Mouse (Mus musculus) heart, postnatal 4 days (tissue): ENCODE data around the gene Zfp217. TPM values are rescaled to one million over a fixed set of nuclear protein-coding genes. Genes with fewer than 3 reads are reported as not detected.

Experiments used
- DNase-seq: peaks from one replicate; pipeline ENCODE4 v3.0.0; 2021
- total RNA-seq, 2 experiments: library from RNA; stranded (reverse); gene quantifications; 2 replicates each; pipeline ENCODE4 v1.2.3; 2021

The Zfp217 gene
- total RNA-seq, 2 experiments from 2014 or later = 18.8 to 19.3 TPM

DNA sequence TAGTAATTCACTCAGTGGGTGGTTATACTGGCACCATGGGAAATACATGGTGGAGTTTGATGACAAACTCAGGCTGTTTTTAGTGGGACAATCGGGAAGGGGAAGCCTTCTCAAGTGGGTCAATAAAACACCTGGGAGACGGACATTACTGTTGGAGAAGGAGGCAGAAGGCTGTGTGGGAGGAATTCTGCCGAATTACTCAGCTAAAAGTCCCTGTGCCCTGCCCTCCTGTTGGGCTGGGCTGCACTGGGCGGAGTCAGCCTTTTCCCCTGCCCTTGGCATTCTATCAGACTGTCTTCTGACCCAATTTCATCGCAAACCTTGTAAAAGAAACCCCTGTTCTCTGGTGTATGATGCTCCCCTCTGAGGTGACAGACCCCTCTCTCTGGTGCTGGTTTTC is 10.3 kb upstream of the Zfp217 start:
- DNase-seq = no peak

DNA sequence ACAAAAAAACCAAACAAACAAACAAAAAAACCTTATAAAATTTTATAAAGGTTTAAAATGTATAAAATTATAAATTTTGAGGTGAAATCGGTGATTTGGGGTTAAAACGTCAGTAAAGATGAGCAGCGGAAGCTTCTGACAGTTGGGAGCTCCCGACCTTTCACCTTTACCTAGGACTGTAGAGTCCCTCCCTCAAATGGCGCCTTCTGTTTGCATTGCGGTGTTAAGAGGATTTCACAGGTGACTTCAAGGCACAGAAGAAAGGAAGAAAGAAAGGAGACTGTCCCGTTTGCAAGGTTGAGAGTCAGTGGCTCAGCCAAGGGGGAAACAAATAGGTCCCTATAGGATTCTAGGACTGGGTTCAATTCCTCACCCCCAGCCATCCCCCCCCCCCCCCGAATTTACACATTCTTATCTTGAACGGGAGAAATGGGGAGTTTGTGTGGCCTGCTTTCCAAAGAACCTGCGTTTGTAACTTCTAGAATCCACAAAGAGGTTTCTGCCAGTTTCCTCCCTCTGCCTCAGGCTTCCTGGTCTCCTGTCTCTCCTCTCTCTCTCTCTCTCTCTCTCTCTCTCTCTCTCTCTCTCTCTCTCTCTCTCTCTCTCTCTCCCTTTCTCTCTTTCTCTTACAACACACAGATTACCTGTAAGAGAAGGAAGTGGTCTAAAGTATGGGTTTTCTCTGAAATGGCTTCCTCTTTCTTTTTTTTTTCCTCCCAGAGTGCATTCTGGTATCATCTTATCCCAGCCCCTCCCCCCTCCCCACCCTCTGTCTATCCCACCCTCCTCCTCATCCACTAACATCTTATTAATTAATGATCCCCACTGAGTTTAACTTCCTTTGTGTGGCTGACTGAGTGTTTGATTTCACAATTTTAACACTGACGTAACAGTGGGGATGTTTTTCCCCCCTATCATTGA is 9.6 kb upstream of the Zfp217 start:
- no peak for DNase-seq

DNA sequence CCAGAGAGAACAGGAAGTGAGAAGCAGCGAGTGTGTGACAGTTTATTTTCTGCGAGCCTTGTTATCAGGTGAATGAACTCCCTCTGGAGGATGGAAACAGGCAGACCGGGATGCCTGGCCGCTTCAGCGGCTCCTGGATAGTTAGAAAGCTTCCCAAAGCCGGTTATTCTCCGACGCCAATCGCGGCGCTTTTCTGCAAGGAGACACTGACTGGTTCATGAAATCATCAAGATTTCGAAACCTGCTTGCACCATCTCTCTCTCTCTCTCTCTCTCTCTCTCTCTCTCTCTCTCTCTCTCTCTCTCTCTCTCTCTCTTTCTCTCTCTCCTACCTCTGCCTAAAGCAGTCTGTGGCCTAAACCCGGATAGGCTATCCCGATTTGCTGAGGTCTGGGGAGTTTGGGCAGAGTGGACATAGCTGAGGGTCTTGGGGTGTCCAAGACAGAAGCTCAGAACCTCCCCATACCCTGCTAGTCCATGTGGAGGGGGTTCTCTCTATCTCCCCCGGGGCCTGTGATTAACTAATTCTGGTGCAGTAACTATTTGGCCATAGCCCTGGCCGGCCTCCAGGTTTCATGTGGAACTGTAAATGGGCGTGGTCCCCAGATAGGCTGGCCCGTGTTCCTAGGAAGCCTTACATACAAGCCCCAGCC is 7.3 kb upstream of the Zfp217 start:
- peak; percentile 83 for DNase-seq

DNA sequence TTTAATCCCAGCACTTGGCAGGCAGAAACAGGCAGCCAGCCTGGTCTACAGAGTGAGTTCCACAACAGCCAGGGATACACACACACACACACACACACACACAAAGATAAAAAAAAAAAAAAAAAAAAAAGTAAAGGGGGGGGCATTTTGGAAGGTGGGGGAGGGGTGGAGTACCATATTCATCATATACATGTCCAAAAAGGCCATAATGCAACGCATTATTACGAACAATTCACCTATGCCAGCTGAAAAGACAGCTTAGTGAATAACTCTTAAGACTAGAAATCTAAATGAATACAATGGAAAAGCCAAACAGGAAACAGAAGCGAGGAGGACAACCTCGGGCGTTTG is 6.8 kb upstream of the Zfp217 start:
- DNase-seq = no peak

DNA sequence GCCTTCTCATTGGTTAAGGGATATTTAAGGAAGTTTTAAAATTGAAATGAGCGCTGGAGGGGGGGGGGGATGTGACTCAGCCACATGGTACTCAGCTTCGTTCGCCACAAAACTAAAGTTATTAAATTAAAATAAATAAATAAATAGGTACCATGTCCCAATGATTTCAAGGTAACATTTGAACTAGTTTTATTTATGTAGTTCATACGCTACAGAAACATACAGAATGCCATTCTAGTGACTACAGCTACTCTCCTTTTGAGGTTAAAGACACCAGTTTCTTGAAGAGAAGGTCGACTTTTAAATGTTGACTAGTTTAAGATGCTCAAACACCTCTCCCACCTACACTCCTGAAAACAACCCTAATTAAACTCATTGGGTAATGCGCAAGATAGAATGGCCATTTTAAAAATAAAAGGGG is 6.4 kb upstream of the Zfp217 start:
- DNase-seq = no peak

DNA sequence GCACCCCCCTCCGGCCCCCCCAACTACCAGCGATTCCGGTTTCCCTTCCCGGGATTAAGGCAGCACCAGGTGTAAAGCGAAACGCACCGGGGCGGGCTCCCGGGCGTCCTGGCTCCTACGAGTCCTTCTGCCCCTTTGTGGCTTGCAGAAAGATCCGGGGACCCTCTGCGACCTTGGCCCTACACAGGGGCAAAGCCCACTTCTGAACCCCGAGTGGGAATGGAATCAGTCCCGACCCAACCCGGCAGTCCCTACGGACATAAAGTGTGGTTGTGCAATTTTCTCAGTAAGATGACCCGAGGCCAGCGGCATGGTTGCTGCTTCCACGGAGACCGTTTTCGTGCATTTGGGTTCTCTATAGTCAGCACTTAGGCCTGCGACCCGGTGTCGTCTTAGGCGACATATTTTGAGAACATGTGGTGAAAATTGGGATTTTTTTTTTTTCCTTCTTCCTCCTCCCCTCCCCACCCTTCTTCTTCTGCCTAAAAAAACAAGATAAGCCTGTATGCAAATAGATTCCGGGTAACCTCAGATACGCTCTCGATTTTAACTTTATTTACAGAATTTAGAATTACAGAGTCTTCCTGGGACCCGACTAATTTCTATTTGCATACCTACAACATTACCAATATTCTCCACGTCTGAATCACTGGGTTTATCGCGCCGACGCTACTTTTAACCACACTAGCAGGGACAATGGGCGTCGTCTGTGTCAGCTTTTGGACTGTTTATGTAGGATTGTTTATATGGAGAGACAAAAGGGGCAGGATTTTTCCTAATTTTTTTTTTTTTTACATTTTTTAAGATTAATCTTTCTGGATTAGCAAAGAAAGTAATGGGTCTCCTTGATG is 5.7 kb upstream of the Zfp217 start:
- peak; percentile 55 for DNase-seq

DNA sequence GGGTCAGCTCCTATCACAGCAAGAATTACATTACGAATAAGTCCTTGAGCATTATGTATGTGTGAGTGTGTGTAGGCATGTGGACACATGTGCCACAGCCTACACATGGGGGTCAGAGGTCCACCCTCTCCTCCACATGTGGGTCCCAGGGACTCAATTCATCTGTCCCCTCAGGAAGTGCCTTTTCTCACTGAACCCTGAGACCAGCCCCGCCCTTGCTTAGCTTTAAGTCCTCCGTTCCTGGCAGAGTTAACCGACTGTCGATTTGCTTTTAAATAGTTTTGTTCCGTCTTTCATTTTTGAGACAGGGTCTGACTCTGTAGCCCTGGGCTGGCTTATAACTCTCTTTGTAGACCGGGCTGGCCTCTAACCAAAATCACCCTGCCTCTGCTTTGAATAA is 5.0 kb upstream of the Zfp217 start:
- no peak for DNase-seq

DNA sequence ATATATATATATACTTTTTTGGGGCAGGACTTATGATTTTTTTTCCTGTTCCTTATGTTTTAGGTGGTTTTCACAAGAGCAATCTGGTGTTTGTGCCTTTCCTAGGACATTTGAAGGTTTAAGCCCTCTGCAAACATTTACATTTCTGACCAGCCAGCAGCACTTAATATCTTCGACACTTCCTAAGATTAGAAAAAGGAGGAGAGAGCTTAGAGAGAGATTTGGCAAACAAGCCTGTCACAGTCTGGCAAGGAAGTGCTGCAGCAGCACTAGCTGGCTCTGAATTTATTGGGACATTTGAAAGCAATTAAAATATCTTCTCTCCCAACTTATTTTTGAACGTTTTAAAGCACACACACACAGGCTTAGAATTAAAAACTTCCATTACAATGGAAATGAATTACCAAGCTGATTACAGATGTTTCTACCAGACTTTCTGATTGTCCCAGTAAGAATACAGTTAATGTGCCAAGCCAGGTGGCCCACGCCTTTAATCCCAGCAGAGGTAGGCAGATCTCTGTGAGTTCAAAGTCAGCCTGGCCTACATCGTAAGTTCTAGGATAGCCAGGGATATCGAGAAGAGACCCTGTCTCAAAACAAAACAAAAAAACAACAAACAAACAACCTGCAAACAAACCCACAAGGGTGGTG is 4.3 kb upstream of the Zfp217 start:
- DNase-seq = no peak

DNA sequence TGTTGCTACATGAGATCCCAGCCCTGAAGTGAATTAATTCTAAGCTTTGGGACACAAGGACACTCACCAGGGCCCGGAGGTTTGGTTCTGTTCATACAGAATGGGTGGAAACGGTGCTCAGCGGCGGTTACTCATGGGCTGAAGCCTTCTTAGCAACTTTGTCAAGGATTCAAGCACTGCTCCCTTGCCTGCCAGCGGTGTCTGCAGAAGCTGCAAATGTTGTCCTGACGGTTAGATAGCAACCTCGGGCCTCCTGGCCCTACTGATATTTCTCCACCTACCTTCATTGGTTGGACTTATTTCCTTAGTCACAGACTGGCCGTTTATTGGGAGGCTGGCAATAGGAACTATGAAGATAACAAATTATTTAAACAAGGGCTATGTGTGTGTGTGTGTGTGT is 3.6 kb upstream of the Zfp217 start:
- DNase-seq = no peak

DNA sequence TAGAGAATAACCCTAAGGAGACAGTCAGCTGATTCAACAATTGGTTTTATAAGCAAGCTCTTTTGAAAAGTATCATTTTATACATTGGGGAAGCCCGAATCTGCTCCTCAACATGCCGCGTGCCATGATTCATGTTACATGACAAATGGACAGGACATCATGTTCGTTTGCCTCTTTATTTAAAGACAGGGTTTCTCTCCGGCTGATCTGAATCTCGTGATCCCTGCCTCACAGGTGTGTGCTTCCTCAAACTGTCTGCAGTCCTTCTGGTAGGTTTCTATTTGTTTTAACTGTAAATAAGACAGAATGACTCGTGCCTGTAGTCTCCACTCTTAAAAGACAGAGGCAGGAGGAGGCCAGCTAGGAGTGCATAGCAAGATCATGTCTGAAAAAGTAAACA is 925 bp upstream of the Zfp217 start:
- no peak for DNase-seq

DNA sequence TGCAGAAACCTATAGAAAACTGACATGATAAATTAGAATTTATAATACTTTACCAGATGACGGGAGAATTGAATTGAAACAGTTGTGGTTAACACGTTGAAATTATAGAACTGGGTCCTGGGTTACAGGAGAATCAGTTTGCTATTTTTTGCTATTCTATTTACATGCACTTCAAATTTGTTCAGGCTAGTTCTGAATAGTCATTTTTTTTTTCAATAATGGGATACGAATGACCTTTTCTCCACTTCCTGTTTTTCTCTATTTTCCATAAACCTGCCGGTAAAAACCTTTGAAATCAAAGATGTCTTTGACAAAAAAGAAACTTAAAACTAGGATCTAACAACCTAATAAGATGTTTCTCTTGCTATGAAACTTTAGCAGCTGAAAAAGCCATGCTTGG is 733 bp downstream of the Zfp217 start:
- no peak for DNase-seq

DNA sequence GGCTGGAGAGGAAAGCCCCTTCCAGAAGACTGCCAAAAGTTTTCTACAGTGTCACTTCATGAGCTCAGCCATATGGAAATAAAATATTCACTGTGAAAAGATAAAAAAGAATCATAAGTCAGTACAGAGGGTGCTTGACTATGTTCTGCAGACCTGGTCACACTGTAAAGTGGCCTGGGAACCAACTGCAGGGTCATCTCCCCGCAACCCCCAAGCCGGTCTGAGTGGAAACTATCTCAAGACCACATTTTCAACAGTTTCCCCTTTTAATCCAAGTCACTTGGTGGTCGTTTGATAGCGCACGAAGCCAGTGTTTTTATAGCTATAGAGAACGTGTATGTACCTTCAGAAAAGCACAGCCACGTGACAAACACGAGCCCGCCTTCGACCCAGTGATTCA is 3.6 kb downstream of the Zfp217 start:
- no peak for DNase-seq

DNA sequence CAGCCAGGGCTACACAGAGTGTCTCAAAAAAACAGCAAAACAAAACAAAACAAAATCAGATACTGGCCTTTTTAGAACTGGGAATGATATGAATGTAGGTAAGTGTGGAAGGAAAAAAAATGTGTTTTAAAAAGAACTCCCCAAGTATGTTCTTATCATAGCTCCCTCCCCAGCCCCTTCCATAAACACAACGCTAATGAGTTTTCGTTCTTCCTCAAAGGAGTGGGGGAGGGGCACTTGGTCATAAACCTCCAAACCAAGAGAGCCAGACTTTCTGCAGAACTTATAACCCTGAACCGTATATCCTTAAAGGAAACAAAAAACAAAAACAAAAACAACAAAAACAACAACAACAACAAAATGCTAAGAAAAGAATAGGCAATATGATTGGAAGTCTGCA is 4.0 kb downstream of the Zfp217 start:
- no peak for DNase-seq

DNA sequence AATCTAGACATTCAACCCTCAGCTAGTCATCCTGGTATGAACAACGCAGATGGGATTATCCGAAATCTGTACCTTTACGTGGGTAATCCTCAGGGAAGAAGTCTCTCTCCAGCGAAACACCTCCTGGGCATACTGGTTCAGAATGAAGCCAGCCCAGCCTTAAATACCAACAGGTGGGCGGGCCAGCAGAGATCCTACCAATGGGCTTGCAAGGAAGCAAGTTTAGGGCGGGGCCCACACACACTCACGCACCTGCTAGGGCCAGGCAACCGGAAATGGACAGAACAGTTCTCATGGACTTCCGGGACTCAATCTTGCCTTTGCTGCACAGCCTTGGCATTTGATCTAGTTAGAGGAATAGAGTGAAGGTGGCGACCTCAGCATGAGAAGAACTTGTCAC is 5.4 kb downstream of the Zfp217 start:
- DNase-seq = no peak

DNA sequence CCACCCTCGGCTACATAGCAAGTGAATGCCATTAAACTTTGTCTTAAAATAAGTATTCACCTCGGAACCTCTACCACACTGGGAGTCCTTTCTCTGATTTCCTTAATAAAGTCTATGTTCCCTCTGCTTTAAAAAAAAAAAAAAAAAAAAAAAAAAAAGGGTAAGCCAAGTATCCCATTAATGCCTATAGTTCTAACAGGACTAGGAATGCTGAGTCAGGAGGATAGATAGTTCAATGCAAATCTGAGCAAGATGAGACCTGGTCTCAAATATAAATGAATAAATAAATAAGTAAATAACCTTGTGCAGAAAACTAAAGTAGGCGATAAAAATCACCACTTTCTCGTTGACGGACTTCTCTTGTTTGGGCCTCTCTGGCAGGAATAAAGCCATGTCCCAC is 6.4 kb downstream of the Zfp217 start:
- DNase-seq = no peak

DNA sequence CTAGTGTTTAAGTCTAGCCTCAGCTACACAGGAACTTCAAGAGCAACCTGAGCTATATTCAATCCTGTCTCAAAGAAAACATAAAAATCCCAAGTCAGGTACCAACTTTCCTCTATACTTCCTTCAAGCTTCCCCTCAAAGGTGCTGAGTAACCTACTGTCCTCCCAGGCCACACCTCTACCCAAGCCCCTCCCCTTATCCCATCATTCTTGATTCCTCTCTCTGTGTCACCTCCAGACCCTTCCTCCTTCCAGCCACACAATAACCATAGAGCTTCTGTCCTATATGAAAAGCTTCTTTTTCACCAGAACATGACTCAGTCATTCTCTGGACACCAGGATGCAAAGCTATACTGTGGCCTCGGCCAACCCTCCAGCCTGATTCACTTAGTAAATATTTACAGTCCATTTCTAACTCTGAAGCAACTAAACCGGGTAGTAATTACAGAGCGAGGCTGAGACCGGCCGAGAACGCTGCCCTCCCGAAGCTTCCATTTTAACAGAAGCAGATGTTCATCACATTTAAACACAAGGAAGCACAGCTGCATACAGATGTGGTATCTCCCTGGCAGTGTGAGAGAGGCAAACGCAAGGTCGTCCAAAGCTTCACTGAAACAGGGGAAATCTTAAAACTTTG is 8.4 kb downstream of the Zfp217 start:
- DNase-seq = no peak

DNA sequence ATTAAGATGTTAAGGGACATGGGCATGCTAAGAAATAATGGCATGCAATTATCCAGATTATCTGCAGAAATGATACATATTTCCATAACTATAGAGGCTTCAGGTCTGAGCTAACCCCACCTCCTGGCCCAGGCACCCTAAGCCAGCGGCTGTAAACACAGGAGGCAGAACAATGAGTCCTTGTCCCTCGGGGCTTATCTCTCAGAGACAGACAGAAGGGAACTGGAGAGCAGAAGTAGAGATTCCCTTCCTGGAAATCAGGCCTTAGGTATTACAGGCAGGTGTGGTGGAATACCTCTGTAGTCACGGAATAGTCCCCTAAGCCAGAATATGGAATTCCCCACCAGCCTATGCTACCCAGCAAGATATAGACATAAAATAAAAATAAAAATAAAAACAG is 11.0 kb downstream of the Zfp217 start:
- no peak for DNase-seq

DNA sequence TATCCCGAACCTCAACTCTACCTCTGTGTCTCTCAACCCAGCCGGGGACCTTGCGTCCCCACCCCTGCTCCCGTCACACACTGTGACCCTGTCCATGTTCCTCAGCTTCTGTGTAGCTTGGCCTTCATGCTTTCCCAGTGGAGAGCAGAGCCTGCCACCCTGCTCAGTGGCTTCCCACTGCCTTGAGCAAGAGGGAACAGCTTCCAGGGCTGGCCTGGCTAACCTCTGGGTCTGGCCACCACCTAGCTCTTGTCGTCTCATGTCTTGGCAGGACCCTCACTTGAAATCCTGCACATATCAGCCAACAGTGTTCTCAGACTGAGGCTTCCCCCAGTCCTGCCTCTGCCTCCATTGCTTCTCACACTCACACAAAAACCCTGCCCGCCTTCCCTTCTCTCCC is 12.1 kb downstream of the Zfp217 start:
- DNase-seq = no peak

DNA sequence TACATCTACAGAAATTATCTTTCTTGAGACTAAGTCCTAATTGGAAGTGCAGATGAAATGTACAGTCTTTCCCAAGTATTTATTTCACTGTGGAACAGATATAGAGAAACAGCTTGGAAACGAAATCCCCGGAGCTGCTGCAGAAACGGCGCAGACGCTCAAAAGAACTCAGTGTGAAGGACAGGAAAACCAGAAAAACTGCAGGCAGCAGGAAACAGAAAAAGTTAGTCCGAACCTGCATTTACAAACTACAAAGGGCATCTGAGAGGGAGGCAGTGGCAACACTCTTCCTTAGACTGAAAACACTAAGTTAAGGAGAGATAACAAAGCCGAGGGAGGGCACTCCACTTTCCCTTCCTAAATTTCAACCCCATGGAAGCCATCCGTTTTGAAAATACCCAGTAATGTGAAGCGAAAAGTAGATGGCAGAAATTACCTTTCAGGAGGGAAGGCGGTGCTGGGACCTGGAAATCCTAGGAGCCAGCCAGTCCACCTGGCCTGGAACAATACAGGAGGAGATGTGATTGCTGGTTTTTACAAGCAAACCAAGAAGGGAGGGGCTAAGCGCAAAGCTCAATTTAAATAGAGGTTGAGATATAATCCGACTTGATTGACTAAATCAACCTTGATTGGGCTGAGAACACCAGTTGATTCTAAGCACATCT is 13.7 kb downstream of the Zfp217 start:
- no peak for DNase-seq

DNA sequence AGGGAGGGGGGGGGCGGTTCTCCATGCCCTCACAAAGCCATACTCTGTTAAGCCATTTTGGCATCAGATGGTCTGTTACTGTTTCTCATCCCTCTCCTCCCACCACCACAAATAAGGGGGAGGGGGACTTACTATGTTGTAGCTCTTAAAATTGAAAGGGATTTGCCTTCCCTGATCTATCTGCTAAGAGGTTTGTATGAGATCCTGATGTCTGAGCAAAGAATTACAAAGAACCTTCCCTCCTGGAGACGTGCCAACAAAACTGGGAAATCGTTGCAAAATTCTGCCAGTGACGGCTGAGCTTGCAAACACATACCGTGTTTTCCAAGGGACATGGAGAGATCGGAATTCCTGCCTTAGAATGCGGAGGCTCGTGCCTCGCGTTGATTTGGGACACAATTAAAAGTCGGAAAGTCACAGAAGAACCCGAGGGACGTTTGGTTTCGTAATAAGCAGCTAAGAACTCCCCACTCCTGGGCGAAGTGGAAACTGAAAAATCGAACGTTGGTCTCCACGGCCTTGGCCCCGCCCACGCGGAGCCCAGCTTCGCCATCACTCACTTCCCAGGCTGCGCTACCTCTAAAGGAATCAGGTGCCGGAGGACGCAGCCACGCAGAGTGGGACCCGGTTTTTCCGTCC is 14.7 kb downstream of the Zfp217 start:
- DNase-seq = peak; percentile 88

DNA sequence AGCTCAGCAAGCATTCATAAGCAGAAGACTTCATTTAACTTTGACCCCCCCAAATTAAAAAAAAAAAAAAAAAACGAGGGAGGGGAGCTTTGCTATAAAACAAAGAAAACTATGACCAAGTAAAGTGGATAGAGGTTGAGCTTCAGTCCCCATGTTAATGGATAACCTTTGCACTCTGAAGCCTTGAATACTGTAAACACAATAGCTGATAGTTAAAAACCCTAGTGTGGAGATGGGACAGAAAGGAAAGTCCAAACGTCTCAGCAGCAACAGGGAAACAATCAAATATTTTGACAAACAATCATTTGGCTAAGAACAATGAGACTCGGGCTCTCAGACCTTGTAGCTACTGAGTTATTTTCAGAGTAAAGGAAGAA is 15.2 kb downstream of the Zfp217 start:
- no peak for DNase-seq
